Mouse (Mus musculus) central nervous system, embryonic 18 days (tissue): Measurements from ENCODE around the gene Pfkfb1. TPM values are rescaled to one million over a fixed set of nuclear protein-coding genes. Genes with fewer than 3 reads are reported as not detected.

Source experiments
- polyA plus RNA-seq: library from polyadenylated mRNA; depleted of rRNA; stranded (reverse); fragments of >200 nt; gene quantifications from 2 replicates; pipeline ENCODE4 v1.2.3, GENCODE M21; 2012; rRNA removed

The Pfkfb1 gene
- polyA plus RNA-seq: 7.6 and 9.0 TPM in 2 replicates

DNA sequence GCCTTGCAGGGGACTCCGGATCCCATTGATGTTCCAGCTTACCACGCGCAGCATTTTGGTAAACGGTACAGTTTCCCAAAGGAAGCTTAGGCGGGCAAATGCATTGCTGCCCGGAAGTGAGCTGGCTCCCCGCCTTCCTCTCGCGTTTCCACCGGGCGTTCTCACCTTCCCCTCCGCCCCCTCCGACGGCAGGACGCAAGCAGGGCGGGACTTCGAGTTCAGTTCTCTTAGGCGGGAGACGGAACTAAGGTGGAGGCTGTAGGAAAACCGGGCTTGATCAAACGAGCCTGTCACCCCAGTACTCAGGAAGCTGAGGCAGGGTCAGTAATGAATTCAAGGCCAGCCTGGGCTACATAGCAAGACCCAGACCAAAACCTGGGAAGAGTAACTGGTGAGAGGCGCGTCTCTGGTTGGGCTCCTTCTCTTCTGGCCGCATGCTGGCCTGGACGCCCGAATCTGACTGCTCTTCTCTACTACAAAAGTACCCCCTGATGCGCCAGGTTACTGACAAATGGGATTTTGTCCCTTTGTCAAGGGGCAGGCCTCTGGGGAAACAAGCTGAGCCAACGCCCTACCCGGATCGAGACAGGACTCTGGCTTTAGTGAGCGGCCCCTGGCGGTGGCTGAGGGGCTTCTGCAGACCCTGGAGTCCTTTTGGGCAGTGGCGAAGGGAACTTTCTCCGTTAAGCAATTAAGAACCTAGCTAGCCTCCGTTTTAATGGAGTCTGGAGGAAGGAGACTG, at the start of gene Pfkfb1:
Pfkfb1 (plus strand) TSS at position 207 of the 742 bp plus-strand sequence.

DNA sequence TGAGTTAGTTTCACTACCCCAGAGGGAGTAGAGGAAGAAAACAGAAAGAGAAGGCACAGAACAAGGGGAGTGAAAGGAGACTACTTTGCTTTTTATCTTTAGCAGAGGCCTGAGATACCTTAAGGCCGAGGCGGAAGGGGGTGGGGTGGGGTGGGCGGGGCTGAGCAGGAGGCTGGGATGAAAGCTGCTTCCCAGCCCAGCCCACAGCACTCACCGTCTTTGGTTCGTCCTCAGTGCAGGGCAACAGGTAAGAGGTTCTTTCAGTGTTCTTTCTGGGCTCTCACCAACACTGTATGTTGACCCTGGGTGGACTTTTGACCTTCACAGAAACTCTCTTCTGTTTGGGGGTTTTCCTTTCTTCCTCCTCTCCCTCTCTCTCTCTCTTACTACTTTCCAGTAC, 40.8 kb upstream of the Pfkfb1 start, which contains the start of gene Alas2:
Alas2 (plus strand) TSS at position 137 of the 400 bp plus-strand sequence.

DNA sequence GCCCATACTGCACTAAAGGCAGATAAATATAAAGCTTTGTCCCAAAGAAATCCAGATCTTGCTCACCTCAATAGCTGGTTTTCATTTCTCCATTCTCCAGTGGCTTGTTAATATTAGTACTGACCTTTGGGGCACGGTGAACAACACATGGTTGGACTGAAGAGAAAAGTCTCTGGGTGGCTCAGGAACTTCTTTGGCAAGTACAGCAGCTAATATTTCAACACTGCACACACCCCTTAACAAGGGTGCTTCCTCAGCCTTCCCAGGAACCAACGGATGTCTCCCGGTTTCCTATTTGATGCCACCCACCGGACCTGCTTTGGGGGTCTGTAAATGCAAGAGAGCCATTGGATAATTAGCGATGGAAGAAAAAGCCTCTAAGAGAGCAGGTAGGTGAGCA, 1.7 kb downstream of the Pfkfb1 start, which contains the start of gene Apex2:
Apex2 (minus strand) TSS at position 173 of the 400 bp plus-strand sequence.

DNA sequence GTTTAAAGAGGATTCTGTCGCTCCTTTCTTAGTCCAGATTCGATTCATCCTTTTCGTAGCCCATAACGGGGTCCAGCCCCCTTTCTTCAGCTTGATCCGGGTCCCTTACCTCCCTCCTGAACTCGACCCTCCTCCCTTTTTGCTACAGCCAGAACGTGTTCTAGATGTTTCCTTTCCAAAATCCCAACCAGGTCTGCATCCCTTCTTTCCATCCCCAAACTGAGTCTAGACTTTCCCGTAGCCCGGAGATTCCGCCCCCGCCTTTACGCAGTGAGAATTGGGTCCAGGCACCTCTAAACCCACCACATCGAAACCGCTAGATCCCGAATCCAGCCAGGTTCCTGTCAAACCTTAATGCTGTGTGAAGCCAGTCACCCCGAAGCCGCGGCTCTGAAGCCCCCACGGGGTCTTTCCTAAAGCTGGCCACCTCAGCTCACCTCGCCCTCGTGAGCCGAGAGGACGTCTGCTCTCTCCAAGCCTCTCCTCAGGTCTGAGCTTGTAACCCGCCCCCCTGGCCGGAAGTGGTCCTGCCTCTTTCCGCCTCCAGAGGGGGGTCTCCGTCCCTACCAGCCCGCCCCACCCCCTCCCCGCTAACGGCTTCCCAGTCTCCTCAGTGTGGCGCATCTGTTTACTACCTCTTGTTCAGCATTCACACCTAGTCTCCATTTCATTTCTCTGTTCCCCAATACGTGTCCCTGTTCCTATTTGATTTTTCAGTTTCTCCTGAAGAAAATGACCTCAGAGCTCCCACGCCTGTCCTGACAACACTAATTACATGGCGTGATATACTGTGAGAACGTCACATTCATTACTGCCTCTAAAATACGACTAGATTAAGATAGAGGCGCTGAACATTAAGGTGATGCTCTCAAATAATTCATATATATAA, 69.1 kb downstream of the Pfkfb1 start, which contains the start of gene Tro:
Tro (minus strand) TSS at position 676 of the 889 bp plus-strand sequence.

Other genes starting within 250 kb of the Pfkfb1 start
- gene Tmem29, start 129.1 kb upstream of the Pfkfb1 start, polyA plus RNA-seq: 65.0 and 69.4 TPM in 2 replicates
- 3.9 and 4.9 TPM in 2 replicates for gene Alas2, start 40.9 kb upstream of the Pfkfb1 start, polyA plus RNA-seq
- 19.9 and 21.1 TPM in 2 replicates for gene Apex2, start 1.6 kb downstream of the Pfkfb1 start, polyA plus RNA-seq
- gene Tro, start 69.4 kb downstream of the Pfkfb1 start, polyA plus RNA-seq: 145 and 150 TPM in 2 replicates
- 209 and 255 TPM in 2 replicates for gene Maged2, start 226.1 kb downstream of the Pfkfb1 start, polyA plus RNA-seq